Mouse (Mus musculus) forebrain, embryonic 16.5 days (tissue): ENCODE data around the gene Slc25a38. TPM values are rescaled to one million over a fixed set of nuclear protein-coding genes. Genes with fewer than 3 reads are reported as not detected.

Experiments
- ATAC-seq: fragments of 200-750 bp; cut with Nextera tagmentation; 2 replicates; pipeline ENCODE4 v1.8.0; 2017; ENCODE audit warnings: mild to moderate bottlenecking, moderate library complexity
- H3K27ac ChIP-seq: fragments of 300-500 bp; sonication (generic); 2 replicates; pipeline ENCODE4 v1.5.1; 2014; ENCODE audit warnings: low read length, control low read depth
- H3K27me3 ChIP-seq: fragments of 300-500 bp; sonication (generic); replicated peaks from 2 replicates; pipeline ENCODE4 v1.6.1; 2014; ENCODE audit warnings: low read length; ENCODE audit not compliant: control insufficient read depth, insufficient read depth
- H3K36me3 ChIP-seq: fragments of 300-500 bp; sonication (generic); 2 replicates; pipeline ENCODE4 v1.6.1; 2014; ENCODE audit not compliant: control insufficient read depth, insufficient read depth
- H3K4me1 ChIP-seq: fragments of 300-500 bp; sonication (generic); replicated peaks from 2 replicates; pipeline ENCODE4 v1.6.1; 2014; ENCODE audit warnings: low read length; ENCODE audit not compliant: control insufficient read depth, insufficient read depth
- H3K4me2 ChIP-seq: fragments of 300-500 bp; sonication (generic); 2 replicates; pipeline ENCODE4 v1.6.1; 2014; ENCODE audit warnings: mild to moderate bottlenecking, low read length, control low read depth
- H3K4me3 ChIP-seq: fragments of 300-500 bp; sonication (generic); replicated peaks from 2 replicates; pipeline ENCODE4 v1.5.1; 2014; ENCODE audit warnings: mild to moderate bottlenecking, low read length, control low read depth
- H3K9ac ChIP-seq: fragments of 300-500 bp; sonication (generic); replicated peaks from 2 replicates; pipeline ENCODE4 v1.6.1; 2014; ENCODE audit warnings: low read depth, low read length, control low read depth
- H3K9me3 ChIP-seq: fragments of 300-500 bp; sonication (generic); 2 replicates; pipeline ENCODE4 v1.6.1; 2016; ENCODE audit warnings: low read length; ENCODE audit not compliant: control insufficient read depth
- WGBS: fragments of 180-500 bp; shearing (Covaris S2); extraction: QIAGEN DNeasy Blood & Tissue Kit; methylation state at CpG from one replicate; pipeline ENCODE4 v1.1.7; 2014; 5-methylcytosine and 5-hydroxymethylcytosine counted together
- polyA plus RNA-seq: library from polyadenylated mRNA; unstranded; fragments of >200 nt; fragmentation: Nextera tagmentation; extraction: Ambion mirVana; gene quantifications from 2 replicates; pipeline ENCODE4 v1.2.1, GENCODE M21; 2015

Slc25a38 gene
- polyA plus RNA-seq, 1 experiment from 2014 or later = 37.5 TPM

- Histone ChIP-seq H3K9ac (no peak overlapping the region), H3K4me3 (no peak overlapping the region), H3K27me3 (no peaks in the 10 kb centered on the region), H3K4me2 (no peak overlapping the region), H3K4me1 (no peaks in the 10 kb centered on the region), H3K27ac (no peak overlapping the region), H3K9me3 (no peaks in the 10 kb centered on the region), H3K36me3 (no peaks in the 10 kb centered on the region)
- WGBS = 79% methylated on average over 7 of the region's 7 CpGs
- ATAC-seq = no peak
Measured at GRCm38 (mm10) chr9:120079901-120080300, 30.3 kb upstream of the Slc25a38 start.

DNA sequence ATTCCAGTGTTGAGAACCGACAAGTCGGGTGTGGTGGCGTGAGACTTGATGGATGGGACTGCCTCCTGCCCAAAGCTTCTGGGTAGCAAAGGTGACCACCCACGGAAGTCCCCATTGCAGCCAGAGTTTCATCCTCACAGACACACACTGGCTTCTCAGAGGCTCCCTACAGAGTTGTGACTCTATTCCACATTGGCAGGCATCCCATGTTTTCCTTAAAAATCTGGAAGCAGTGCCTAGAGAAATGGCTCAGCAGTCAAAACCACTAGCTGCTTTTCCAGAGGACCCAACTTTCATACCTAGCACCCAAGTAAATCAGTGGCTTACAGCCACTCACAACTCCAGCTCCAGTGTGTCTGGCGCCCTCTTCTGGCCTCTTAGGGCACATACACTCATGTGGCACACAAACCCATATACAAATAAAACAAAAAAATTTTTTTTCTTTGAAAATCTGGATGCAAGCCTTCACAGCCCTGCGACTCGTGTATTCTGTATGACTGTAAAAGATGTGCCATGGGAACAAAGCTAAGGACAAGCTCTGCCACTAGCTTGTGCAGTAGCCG is 29.5 kb upstream of the Slc25a38 start:
- no peak for ATAC-seq
- no peak overlapping the region for H3K4me2 ChIP-seq
- no peak overlapping the region for H3K9ac ChIP-seq
- H3K9me3 ChIP-seq = no peaks in the 10 kb centered on the region
- H3K27ac ChIP-seq = no peak overlapping the region
- no peak overlapping the region for H3K4me3 ChIP-seq
- no peaks in the 10 kb centered on the region for H3K27me3 ChIP-seq
- no peaks in the 10 kb centered on the region for H3K36me3 ChIP-seq
- H3K4me1 ChIP-seq = no peaks in the 10 kb centered on the region
- 81% methylated on average over 8 of the region's 8 CpGs for WGBS

- Histone ChIP-seq H3K4me3 (no peak overlapping the region), H3K9me3 (no peaks in the 10 kb centered on the region), H3K4me2 (no peak overlapping the region), H3K27ac (no peak overlapping the region), H3K27me3 (no peaks in the 10 kb centered on the region), H3K4me1 (no peaks in the 10 kb centered on the region), H3K9ac (no peak overlapping the region), H3K36me3 (no peaks in the 10 kb centered on the region)
- no peak for ATAC-seq
- WGBS = 73% methylated on average over 6 of the region's 6 CpGs
Measured at GRCm38 (mm10) chr9:120081247-120081646, 28.9 kb upstream of the Slc25a38 start.

DNA sequence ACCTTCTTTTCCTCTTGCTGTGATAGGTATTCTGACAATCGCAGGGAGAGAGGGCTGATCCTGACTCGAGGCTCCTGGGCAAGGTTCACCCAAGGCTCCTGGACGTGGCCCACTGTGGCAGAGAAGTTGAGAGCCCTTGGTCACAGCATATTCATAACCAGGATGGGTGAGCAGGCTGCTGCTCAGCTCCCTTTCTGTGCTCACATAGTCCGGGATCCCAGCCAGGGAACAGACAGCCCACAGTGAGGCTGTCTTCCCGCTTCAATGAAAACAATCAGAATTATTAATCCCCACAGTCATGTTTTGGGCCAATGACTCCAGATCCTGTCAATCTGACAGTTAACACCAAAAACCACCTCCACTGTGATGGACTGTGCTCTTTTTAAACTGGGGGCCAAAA is 28.2 kb upstream of the Slc25a38 start:
- Histone ChIP-seq H3K4me1 (no peaks in the 10 kb centered on the region), H3K9me3 (no peaks in the 10 kb centered on the region), H3K27me3 (no peaks in the 10 kb centered on the region), H3K36me3 (no peaks in the 10 kb centered on the region), H3K27ac (no peak overlapping the region), H3K4me3 (no peak overlapping the region), H3K9ac (no peak overlapping the region), H3K4me2 (no peak overlapping the region)
- WGBS = 66% methylated on average over 5 of the region's 5 CpGs
- no peak for ATAC-seq

- WGBS = 66% methylated on average over 4 of the region's 4 CpGs
- H3K4me1 ChIP-seq = no peaks in the 10 kb centered on the region
Measured at GRCm38 (mm10) chr9:120082691-120083090, 27.5 kb upstream of the Slc25a38 start.

GRCm38 (mm10) chr9:120083158-120083894 is 26.8 kb upstream of the Slc25a38 start:
- H3K9ac ChIP-seq = no peak overlapping the region

More at GRCm38 (mm10) chr9:120082691-120083090, 27.5 kb upstream of the Slc25a38 start:
- H3K4me2 ChIP-seq = no peak overlapping the region
- no peak overlapping the region for H3K9ac ChIP-seq
- H3K4me3 ChIP-seq = no peak overlapping the region
- no peaks in the 10 kb centered on the region for H3K9me3 ChIP-seq
- no peak for ATAC-seq
- no peak overlapping the region for H3K27ac ChIP-seq
- H3K36me3 ChIP-seq = no peaks in the 10 kb centered on the region
- H3K27me3 ChIP-seq = no peaks in the 10 kb centered on the region

DNA sequence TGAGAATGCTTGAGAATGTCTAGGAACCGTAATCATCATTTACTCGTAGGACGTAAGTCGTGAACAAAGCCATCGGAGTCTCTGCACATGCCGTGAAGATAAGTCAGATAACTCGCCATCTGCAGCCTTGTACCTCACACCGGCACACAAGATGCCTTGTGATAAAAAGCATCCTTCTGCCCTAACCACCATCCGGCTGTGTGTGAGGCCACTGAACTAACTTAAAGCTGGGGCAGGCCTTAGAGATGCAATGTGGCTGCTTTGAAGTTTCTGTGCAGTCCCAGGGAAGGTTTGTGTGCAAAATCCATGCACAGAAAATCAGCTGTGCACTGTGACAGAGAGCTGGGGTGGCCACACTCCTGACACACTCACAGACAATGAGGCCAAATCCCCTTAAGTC is 25.8 kb upstream of the Slc25a38 start:
- no peak for ATAC-seq
- no peak overlapping the region for H3K4me3 ChIP-seq
- 90% methylated on average over 9 of the region's 9 CpGs for WGBS
- H3K4me1 ChIP-seq = no peaks in the 10 kb centered on the region
- H3K27ac ChIP-seq = no peak overlapping the region
- no peak overlapping the region for H3K9ac ChIP-seq
- H3K36me3 ChIP-seq = no peaks in the 10 kb centered on the region
- H3K27me3 ChIP-seq = no peaks in the 10 kb centered on the region
- H3K9me3 ChIP-seq = peaks cover 2% of the 10 kb centered on the region; the same call in 1 of the 2 replicates
- no peak overlapping the region for H3K4me2 ChIP-seq

More at GRCm38 (mm10) chr9:120083158-120083894, 26.8 kb upstream of the Slc25a38 start:
- no peaks in the 10 kb centered on the region for H3K9me3 ChIP-seq
- no peak overlapping the region for H3K4me2 ChIP-seq
- no peaks in the 10 kb centered on the region for H3K4me1 ChIP-seq
- no peaks in the 10 kb centered on the region for H3K27me3 ChIP-seq
- H3K4me3 ChIP-seq = no peak overlapping the region
- H3K27ac ChIP-seq = no peak overlapping the region
- H3K36me3 ChIP-seq = no peaks in the 10 kb centered on the region
- no peak for ATAC-seq
- 85% methylated on average over 18 of the region's 18 CpGs for WGBS

GRCm38 (mm10) chr9:120089125-120089524 is 21.0 kb upstream of the Slc25a38 start:
- no peaks in the 10 kb centered on the region for H3K27me3 ChIP-seq
- no peak overlapping the region for H3K9ac ChIP-seq
- H3K9me3 ChIP-seq = peaks cover 2% of the 10 kb centered on the region; the same call in 1 of the 2 replicates
- H3K4me1 ChIP-seq = no peaks in the 10 kb centered on the region
- H3K4me2 ChIP-seq = no peak overlapping the region
- H3K36me3 ChIP-seq = no peaks in the 10 kb centered on the region
- 90% methylated on average over 7 of the region's 7 CpGs for whole genome bisulfite sequencing
- H3K27ac ChIP-seq = no peak overlapping the region
- H3K4me3 ChIP-seq = no peak overlapping the region
- ATAC-seq = no peak

DNA sequence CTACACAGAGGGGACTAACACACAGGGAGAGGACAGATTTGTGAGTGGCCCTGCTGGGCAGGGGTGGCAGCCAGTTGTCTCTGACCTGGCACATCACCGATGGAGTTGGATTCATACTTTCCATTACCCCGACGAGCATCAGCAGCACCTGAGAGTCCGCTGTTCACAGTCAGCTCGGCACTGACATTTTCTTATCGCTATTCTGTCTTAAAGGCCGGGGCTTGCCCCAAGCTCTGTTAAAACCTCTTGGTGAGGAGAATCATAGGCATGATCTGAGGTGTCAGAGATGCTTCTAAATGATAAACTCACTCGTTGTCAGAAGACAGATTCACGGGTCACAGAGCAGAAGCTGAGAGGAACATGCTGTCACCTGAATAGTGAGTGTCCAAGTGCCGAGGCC is 19.1 kb upstream of the Slc25a38 start:
- H3K9ac ChIP-seq = no peak overlapping the region
- WGBS = 90% methylated on average over 10 of the region's 10 CpGs
- no peak overlapping the region for H3K27ac ChIP-seq
- no peak overlapping the region for H3K4me3 ChIP-seq
- no peak for ATAC-seq
- H3K4me1 ChIP-seq = no peaks in the 10 kb centered on the region
- H3K36me3 ChIP-seq = no peaks in the 10 kb centered on the region
- no peaks in the 10 kb centered on the region for H3K27me3 ChIP-seq
- H3K9me3 ChIP-seq = peaks cover 2% of the 10 kb centered on the region; the same call in 1 of the 2 replicates
- H3K4me2 ChIP-seq = no peak overlapping the region
